In the genomic region with DNA sequence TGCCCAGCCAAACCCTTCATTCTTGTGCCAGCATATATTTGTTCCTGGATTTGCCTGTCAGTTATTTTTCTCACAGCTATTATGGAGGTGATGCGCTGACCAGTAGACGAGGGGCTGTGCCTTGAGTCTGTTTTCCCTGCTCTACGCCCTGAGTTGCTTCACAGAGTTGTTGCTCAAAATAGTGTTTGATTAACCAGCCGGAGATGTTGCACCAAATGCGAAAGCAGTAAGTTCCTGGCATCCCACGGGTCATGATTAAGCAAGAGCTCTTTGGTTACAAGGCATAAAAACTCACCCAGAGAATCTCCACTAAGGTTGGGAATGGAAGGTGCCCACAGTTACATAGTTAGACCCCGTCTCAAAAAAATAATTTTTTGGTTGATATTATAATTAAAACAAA, we compare ENCODE assay signal across 15 mouse cellular contexts. TPM values are rescaled to one million over a fixed set of nuclear protein-coding genes. Genes with fewer than 3 reads are reported as not detected.
DNase-seq lines count a peak whose midpoint lies in the region; ATAC-seq and TF ChIP-seq lines count a peak whose summit lies in the region.
"Had no signal": no experiment of that assay in that cellular context is flagged by ENCODE, and none has a peak within 500 bp of the region (broad histone marks: within the 10 kb centered on the region; RNA-seq: fewer than 3 reads in every experiment).

No protein-coding gene starts in this region.

- no peak overlapping the region for H3K27ac ChIP-seq in heart, embryonic 10.5 days
- H3K27ac ChIP-seq in lung, postnatal 0 days (ENCODE audit: low read length) = no peak overlapping the region
- no peak overlapping the region for H3K27ac ChIP-seq in midbrain, embryonic 10.5 days (replicated peaks)
- no peak overlapping the region for H3K27ac ChIP-seq in hindbrain, embryonic 12.5 days
- H3K27ac ChIP-seq: embryonic facial prominence, embryonic 12.5 days; limb, embryonic 15.5 days; midbrain, embryonic 13.5 days had no signal

- no peak overlapping the region for H3K9ac ChIP-seq in lung, postnatal 0 days (replicated peaks; ENCODE audit: low read depth)
- H3K9ac ChIP-seq in hindbrain, embryonic 12.5 days = no peak overlapping the region
- H3K9ac ChIP-seq: embryonic facial prominence, embryonic 12.5 days; limb, embryonic 15.5 days; midbrain, embryonic 13.5 days had no signal

- no peak for TF ChIP-seq POLR2A in lung, adult 2 months (IDR thresholded peaks at IDR 0.05; ENCODE audit: borderline replicate concordance, extremely low read depth, low read depth, low read length)

- no peaks in the 10 kb centered on the region for H3K27me3 ChIP-seq in heart, embryonic 10.5 days (ENCODE audit: insufficient read depth, poor library complexity, severe bottlenecking)
- H3K27me3 ChIP-seq in lung, postnatal 0 days (replicated peaks; ENCODE audit: insufficient read depth, low read length) = no peaks in the 10 kb centered on the region
- no peaks in the 10 kb centered on the region for H3K27me3 ChIP-seq in midbrain, embryonic 10.5 days (ENCODE audit: low read depth, poor library complexity, severe bottlenecking)
- H3K27me3 ChIP-seq in hindbrain, embryonic 12.5 days = no peaks in the 10 kb centered on the region
- H3K27me3 ChIP-seq: embryonic facial prominence, embryonic 12.5 days; limb, embryonic 15.5 days; midbrain, embryonic 13.5 days had no signal

- H3K4me3 ChIP-seq in heart, embryonic 10.5 days = no peak overlapping the region
- H3K4me3 ChIP-seq in lung, adult 2 months (replicated peaks; ENCODE audit: extremely low read depth, low read depth, low read length) = no peak overlapping the region
- H3K4me3 ChIP-seq in lung, postnatal 0 days (ENCODE audit: low read depth, low read length) = no peak overlapping the region
- no peak overlapping the region for H3K4me3 ChIP-seq in midbrain, embryonic 10.5 days
- H3K4me3 ChIP-seq in hindbrain, embryonic 12.5 days = no peak overlapping the region
- H3K4me3 ChIP-seq: embryonic facial prominence, embryonic 12.5 days; limb, embryonic 15.5 days; midbrain, embryonic 13.5 days had no signal

- WGBS in heart, embryonic 10.5 days = 80% methylated on average over 7 of the region's 7 CpGs
- 68% methylated on average over 7 of the region's 7 CpGs for WGBS in lung, adult 2 months
- WGBS in lung, postnatal 0 days = 73% methylated on average over 7 of the region's 7 CpGs
- WGBS in midbrain, embryonic 10.5 days = 94% methylated on average over 7 of the region's 7 CpGs
- WGBS in hindbrain, embryonic 12.5 days = 91% methylated on average over 7 of the region's 7 CpGs

- DNase-seq in heart, adult 11 months = peak; percentile 92
- no peak for DNase-seq in heart, embryonic 10.5 days (ENCODE audit: low spot score)
- peak; percentile 46 to 53 for DNase-seq in lung, adult 18-20 months
- DNase-seq in lung, adult 2 months = no peak
- DNase-seq in lung, postnatal 0 days (ENCODE audit: low spot score) = peak; percentile 18
- DNase-seq in midbrain, embryonic 10.5 days (ENCODE audit: low spot score) = no peak
- DNase-seq: cerebellum, adult 2 months; kidney, adult 8-10 months; kidney, postnatal 36 days; right cerebral cortex, postnatal 25 days; thymus, postnatal 25 days had no signal

- TF ChIP-seq CTCF in lung, adult 2 months (IDR thresholded peaks at IDR 0.05; ENCODE audit: insufficient read depth, low read length) = no peak
- TF ChIP-seq CTCF in lung, postnatal 0 days (IDR thresholded peaks at IDR 0.05) = no peak

- H3K36me3 ChIP-seq in heart, embryonic 10.5 days = no peaks in the 10 kb centered on the region
- H3K36me3 ChIP-seq in lung, postnatal 0 days (ENCODE audit: insufficient read depth, low read length) = no peaks in the 10 kb centered on the region
- no peaks in the 10 kb centered on the region for H3K36me3 ChIP-seq in midbrain, embryonic 10.5 days
- H3K36me3 ChIP-seq in hindbrain, embryonic 12.5 days = no peaks in the 10 kb centered on the region
- H3K36me3 ChIP-seq: embryonic facial prominence, embryonic 12.5 days; limb, embryonic 15.5 days; midbrain, embryonic 13.5 days had no signal

- no peak overlapping the region for H3K4me2 ChIP-seq in lung, postnatal 0 days (replicated peaks; ENCODE audit: low read depth, low read length)
- H3K4me2 ChIP-seq in hindbrain, embryonic 12.5 days (replicated peaks) = no peak overlapping the region
- H3K4me2 ChIP-seq: embryonic facial prominence, embryonic 12.5 days; limb, embryonic 15.5 days; midbrain, embryonic 13.5 days had no signal

- H3K9me3 ChIP-seq in heart, embryonic 10.5 days = no peaks in the 10 kb centered on the region
- no peaks in the 10 kb centered on the region for H3K9me3 ChIP-seq in lung, postnatal 0 days (ENCODE audit: low read length)
- no peaks in the 10 kb centered on the region for H3K9me3 ChIP-seq in midbrain, embryonic 10.5 days (replicated peaks)
- no peaks in the 10 kb centered on the region for H3K9me3 ChIP-seq in hindbrain, embryonic 12.5 days (replicated peaks)
- H3K9me3 ChIP-seq: embryonic facial prominence, embryonic 12.5 days; limb, embryonic 15.5 days; midbrain, embryonic 13.5 days had no signal

- no peak for TF ChIP-seq EP300 in lung, postnatal 0 days (IDR thresholded peaks at IDR 0.05)

- ATAC-seq in lung, postnatal 0 days = no peak
- no peak for ATAC-seq in hindbrain, embryonic 12.5 days (ENCODE audit: low FRiP score)
- ATAC-seq: midbrain, embryonic 13.5 days had no signal

- no peaks in the 10 kb centered on the region for H3K4me1 ChIP-seq in heart, embryonic 10.5 days
- H3K4me1 ChIP-seq in lung, adult 2 months (ENCODE audit: control insufficient read depth, insufficient read depth, low read length) = no peaks in the 10 kb centered on the region
- no peaks in the 10 kb centered on the region for H3K4me1 ChIP-seq in lung, postnatal 0 days (ENCODE audit: insufficient read depth, low read depth, low read length)
- H3K4me1 ChIP-seq in midbrain, embryonic 10.5 days = peaks cover 12% of the 10 kb centered on the region
- H3K4me1 ChIP-seq in hindbrain, embryonic 12.5 days = no peaks in the 10 kb centered on the region
- H3K4me1 ChIP-seq: limb, embryonic 15.5 days had no signal

RNA-seq across cellular contexts. Expression of gene Nnmt, which starts 1.2 kb away (rescaled TPM):
- 2.1 and 2.5 TPM in 2 replicates for polyA plus RNA-seq in heart, embryonic 10.5 days (2016; fragmentation: Nextera tagmentation; extraction: Ambion mirVana)
- polyA plus RNA-seq in lung, adult 2 months (2012; rRNA removed) = 5.1 and 5.5 TPM in 2 replicates
- 1.5 and 2.6 TPM in 2 replicates for polyA plus RNA-seq in lung, postnatal 0 days (2015; fragmentation: Nextera tagmentation; extraction: Ambion mirVana)
- polyA plus RNA-seq in midbrain, embryonic 10.5 days (2016; fragmentation: Nextera tagmentation; extraction: Ambion mirVana) = 0.65 and 1.1 TPM in 2 replicates
- 0.98 and 1.2 TPM in 2 replicates for polyA plus RNA-seq in hindbrain, embryonic 12.5 days (2016; fragmentation: Nextera tagmentation; extraction: Ambion mirVana)

Comparison
In these comparisons a context has a peak if more than half of its experiments do, and no peak if none do; other contexts are left out.
1. DNase-seq: peak in heart, adult 11 months (single experiment), lung, adult 18-20 months (2 of 2) and lung, postnatal 0 days (single experiment); none in heart, embryonic 10.5 days (single experiment), lung, adult 2 months (single experiment) and midbrain, embryonic 10.5 days (single experiment).